Mouse (Mus musculus) left cerebral cortex, postnatal 10 days (tissue): Measurements from ENCODE around the gene Ctnna2. TPM values are rescaled to one million over a fixed set of nuclear protein-coding genes. Genes with fewer than 3 reads are reported as not detected.

Experiments
- DNase-seq, 2 experiments: peaks; one replicate each; pipeline ENCODE4 v3.0.0; 2021 to 2022; ENCODE audit warnings: low spot score in 2 of 2, mixed read lengths in 1 of 2; ENCODE audit errors: extremely low spot score in 1 of 2
- intact Hi-C: fragments of 180-260 bp; cut with DNase I; formaldehyde crosslinking; loops from one replicate; pipeline ENCODE4 v1.15.1; 2025
- total RNA-seq, 2 experiments: library from RNA; stranded (reverse); gene quantifications; 2 replicates each; pipeline ENCODE4 v1.2.3; 2021

Ctnna2 gene
- total RNA-seq, 2 experiments from 2014 or later: 153 to 158 TPM

DNA sequence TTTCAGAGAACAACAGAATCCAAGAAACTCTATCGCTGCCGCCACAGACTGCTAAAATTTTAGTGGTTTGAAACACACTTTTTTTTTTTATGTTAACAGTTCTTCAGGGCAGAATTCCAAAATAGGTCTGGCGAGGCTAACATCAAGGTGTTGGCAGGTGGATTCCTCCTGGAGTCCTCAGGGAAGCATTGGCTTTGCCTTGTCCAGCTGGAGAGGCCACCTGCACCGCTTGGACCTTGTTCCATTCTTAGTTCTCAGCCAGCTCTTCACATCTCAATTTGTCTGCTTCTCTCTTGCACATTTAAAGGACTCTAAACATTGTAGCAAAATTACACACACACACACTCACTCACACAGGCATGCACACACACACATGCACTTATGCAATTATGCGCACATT, 487.8 kb downstream of the Ctnna2 start:
- no peak for DNase-seq
- intact Hi-C loops: no loop called here

DNA sequence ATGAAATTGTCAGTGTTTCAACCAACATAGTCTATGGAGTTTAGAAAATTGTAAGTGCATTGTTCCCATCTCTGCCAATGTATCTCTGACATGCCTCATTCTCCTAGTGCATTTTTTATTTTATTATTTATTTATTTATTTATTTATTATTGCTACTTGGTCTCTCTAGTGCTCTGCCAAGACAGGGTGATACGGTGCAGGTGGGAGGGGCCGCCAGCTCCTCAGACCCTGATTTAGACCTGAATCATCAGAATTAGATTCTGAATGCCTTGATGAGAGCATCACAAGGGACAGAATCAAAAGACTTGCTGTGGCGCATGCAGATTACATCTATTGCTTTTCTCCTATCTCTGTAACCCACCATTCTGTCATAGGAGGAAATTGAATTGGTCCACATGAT, 492.8 kb downstream of the Ctnna2 start:
- intact Hi-C loops: no loop called here
- no peak for DNase-seq

DNA sequence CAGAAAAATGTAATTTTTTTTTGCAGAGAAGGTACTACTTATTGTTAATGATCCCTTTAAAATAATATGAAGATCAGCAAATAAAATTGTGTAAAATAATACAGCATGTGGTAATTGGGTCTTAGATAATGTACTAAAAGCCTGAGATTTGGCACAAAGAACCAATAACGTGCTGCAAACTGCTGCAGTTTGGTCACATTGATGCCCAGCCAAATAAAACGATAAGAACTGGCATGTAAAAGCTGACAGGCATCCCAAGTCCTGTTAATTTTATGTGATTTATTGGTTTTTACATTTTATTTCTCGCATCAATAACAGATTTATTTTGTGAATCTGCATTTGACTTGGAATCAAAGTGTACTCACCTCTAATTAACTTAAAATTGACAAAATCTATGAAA, 497.4 kb downstream of the Ctnna2 start:
- intact Hi-C loops: no loop called here
- DNase-seq: no peak

- peak; percentile 28 to 64 for DNase-seq
- intact Hi-C loops: no loop called here
These were observed 504.1 kb downstream of the Ctnna2 start for GRCm38 (mm10) chr6:77475354-77475753.

DNA sequence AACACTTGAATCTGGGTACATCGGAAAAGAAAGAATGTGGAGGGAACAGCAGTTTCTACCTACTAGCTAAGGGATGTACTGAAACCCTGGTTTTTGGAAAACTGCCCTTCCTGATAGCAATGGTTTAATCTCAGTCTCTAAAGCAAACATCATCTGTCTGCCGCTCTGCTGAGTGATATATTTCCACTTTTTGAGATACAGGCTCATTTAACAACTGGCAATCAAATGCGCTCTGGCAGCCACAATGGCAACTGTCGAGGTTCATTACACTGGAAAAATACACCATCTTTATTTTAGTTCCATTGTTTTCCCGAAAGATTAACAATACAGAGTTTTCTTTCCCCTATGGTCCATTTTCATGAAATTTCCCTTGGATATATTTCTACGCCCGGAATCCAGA, 506.2 kb downstream of the Ctnna2 start:
- no peak for DNase-seq
- intact Hi-C loops: no loop called here

GRCm38 (mm10) chr6:77468058-77468457, 511.4 kb downstream of the Ctnna2 start:
- intact Hi-C loops: no loop called here
- DNase-seq: no peak

DNA sequence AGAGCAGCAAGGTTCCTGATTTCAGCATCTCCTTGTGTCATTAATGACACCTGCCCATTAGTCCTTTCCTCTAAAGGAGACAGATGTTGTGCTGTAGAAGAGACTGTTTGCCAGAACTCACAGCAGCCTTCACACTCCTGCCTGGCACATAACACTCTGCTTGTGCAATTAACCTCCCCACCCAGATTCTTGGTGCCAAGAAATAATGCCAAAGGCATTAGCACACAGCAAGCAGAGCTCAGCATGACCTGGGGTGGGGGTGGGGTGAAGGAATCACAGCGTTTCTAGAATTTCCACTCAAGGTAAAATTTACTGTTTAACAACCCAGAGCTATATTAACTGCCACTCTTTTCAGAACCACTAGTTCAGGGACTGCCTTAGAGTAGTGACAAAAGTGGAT, 516.8 kb downstream of the Ctnna2 start:
- intact Hi-C loops: no loop called here

DNA sequence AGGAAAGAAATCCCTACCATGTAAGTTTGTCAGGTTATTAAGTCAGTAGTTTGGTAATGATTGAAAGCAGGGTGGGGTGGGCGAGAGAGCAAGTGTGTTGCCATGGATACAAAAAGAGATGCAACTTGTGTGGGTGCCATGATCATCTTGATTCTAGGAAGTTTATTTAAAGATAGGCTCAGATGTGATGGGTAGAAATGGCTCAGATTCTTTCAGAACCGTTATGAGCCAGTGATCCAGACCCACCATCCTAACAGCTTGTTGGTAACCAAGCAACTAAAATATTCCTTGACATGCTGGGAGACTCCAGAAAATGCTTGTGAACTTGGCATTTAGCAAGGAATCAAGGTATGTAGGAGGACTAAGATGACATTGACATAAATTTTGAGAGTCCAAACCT, 521.6 kb downstream of the Ctnna2 start:
- peak in 1 of 2 experiments; percentile 50 for DNase-seq
- intact Hi-C loops: no loop called here

More for the DNA sequence above, 516.8 kb downstream of the Ctnna2 start:
- DNase-seq: no peak

DNA sequence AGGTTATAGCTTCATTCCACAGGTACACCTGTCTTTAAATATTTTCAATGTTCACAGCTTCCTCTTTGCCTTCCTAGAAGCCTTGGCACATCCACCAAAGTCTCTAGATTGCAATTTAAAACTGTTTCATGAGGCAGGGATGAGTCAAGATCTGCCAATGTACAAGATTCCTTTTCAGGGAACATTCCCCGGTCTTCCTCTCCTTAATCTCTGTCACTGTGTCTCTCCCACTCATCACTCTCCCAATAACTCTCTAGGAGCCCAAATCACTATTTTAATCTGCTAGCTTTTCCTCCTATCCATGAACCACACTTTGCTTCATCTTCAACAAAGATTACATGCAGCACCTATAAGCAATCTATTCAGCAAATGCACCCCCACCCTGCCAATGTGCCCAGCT, 532.6 kb downstream of the Ctnna2 start:
- intact Hi-C loops: no loop called here
- DNase-seq: no peak

GRCm38 (mm10) chr6:77443906-77444305, 535.6 kb downstream of the Ctnna2 start:
- intact Hi-C loops: no loop called here
- DNase-seq: peak; percentile 32 to 34

DNA sequence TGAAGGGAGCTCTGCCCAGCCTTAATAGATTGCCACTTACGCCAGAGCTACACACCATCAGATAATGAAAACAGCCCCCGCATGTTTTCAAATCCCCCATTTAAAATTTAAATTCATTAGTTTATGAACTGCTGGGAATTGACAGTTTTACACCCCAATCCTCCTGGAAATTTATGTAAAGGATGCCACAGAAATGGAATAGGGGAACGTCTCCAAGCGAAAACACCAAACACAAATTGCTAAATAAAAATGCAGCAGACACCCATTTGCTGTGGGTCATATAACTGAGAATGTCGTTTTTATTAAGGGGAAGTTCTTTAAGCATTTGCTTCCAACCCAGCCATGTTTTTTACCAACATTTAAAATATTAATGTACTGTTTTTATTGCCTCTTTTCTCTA, 538.4 kb downstream of the Ctnna2 start:
- intact Hi-C loops: no loop called here

GRCm38 (mm10) chr6:77430381-77430780, 549.1 kb downstream of the Ctnna2 start:
- DNase-seq: peak in 1 of 2 experiments; percentile 19
- intact Hi-C loops: no loop called here

More for the DNA sequence above, 538.4 kb downstream of the Ctnna2 start:
- DNase-seq: no peak

GRCm38 (mm10) chr6:77425746-77426145, 553.8 kb downstream of the Ctnna2 start:
- intact Hi-C loops: no loop called here
- no peak for DNase-seq

GRCm38 (mm10) chr6:77424826-77425225, 554.7 kb downstream of the Ctnna2 start:
- DNase-seq: no peak
- intact Hi-C loops: no loop called here

DNA sequence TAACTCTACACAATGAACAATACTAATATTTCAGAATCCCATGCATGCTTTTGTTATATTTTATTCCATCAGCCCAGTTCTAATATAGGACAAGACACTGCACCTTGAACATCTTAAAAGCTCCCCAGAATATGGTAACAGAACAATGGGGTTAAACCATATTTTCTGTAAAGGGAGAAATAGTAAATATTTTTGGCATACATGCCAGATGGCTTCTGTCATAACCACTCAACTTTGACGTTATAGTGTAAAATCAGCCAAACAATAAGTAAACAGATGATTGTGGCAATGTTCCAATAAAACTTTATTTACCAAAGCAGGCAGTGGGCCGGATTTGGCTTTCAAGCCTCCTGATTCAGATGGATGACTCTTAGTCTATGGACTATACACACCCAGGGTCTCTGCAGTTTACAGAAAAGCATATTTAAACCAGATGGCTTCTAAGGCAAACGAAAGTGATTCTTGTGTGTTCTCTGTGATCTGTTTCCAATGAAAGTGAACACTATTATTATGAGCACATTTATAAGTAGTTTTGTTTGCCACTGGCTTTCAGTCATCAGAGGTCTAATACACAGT, 557.8 kb downstream of the Ctnna2 start:
- intact Hi-C loops: no loop called here
- DNase-seq: no peak

GRCm38 (mm10) chr6:77416999-77417398, 562.5 kb downstream of the Ctnna2 start:
- intact Hi-C loops: no loop called here
- DNase-seq: no peak

DNA sequence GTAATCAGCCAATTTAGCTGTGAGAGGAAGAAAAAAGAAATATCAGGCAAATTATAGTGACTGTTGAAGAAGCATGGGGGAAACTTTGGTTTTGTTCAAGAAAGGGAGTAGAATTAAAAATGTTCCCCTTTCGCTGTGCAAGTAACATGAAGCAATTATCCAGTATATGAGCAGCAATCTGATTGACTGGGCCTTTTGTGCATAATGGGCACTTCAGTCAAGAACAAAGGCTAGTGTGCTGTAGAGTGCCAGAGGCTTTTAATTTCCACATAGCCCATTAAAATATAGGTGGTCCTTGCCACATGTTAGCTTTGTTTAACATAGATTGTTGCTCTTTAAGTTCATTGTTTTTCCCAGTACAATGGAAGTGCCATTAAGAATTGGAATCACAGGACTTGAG, 566.0 kb downstream of the Ctnna2 start:
- intact Hi-C loops: no loop called here
- no peak for DNase-seq

- intact Hi-C loops: no loop called here
- no peak for DNase-seq
These were observed 571.0 kb downstream of the Ctnna2 start for GRCm38 (mm10) chr6:77408481-77408880.

DNA sequence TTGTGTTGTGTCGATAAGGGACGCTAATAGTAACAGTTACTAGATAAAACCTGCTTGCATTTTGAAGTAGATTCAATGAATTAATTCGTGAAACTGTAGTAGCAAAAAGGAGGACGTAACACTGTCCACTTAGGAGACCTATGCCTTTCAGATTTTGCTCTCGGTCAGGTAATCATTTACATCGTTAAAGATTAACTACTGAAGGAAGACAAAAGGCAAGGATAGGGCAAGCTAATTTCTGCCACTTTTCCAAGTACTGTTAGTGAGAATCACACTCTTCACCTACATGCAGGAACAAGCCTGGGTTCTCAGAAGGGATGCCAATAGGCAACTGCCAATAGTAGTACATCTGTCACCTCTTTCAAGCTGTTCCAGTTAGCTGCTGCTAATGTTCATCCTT, 578.7 kb downstream of the Ctnna2 start:
- no peak for DNase-seq
- intact Hi-C loops: no loop called here

DNA sequence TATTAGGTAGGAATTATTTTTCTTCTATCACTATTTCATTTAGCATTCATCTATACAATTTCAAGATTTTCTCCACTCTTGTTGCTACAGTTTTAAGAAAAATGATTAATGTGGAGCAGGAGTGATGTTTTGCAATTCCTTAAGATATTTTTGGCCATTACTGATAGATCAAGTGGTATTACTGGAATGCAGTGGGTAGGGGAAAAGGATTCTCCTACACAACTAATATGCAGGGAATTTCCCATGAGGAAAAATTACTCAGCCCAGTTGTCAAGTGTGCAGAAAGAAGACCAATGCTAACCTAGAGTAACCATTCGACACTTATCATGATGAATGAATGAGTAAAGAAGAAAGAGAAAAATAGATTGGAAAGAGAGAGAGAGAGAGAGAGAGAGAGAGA, 587.8 kb downstream of the Ctnna2 start:
- no peak for DNase-seq
- intact Hi-C loops: no loop called here

GRCm38 (mm10) chr6:77381309-77381708, 598.2 kb downstream of the Ctnna2 start:
- intact Hi-C loops: no loop called here
- DNase-seq: peak in 1 of 2 experiments; percentile 21
